Mouse (Mus musculus) monocyte, adult 5-6 weeks (primary cell): ENCODE data around the gene Dgkq. TPM values are rescaled to one million over a fixed set of nuclear protein-coding genes. Genes with fewer than 3 reads are reported as not detected.

ENCODE experiments used
- ATAC-seq: fragments of 153-309, 156-312 bp; replicated peaks from 2 replicates; pipeline ENCODE4 v1.8.0; 2017; ENCODE audit warnings: mild to moderate bottlenecking; ENCODE audit not compliant: low TSS enrichment, insufficient number of reproducible peaks, severe bottlenecking, poor library complexity, low FRiP score
- total RNA-seq: library from RNA; stranded (forward); fragments of 200-1000, 200-491, 200-594 nt; gene quantifications from 3 replicates; pipeline ENCODE4 v1.2.3, GENCODE M21; 2017

Gene Dgkq
- total RNA-seq, 1 experiment from 2014 or later = 22.8 TPM

GRCm38 (mm10) chr5:108693872-108694288 lies 24.4 kb upstream of the Dgkq start:
- ATAC-seq = peak; percentile 81

GRCm38 (mm10) chr5:108692271-108692670 lies 22.8 kb upstream of the Dgkq start, which contains the start of gene Fgfrl1:
Gene Fgfrl1 (plus strand): TSS chr5:108692382.
- ATAC-seq = no peak; the same call in 1 of the 2 replicates

GRCm38 (mm10) chr5:108691152-108691551 lies 21.7 kb upstream of the Dgkq start:
- no peak for ATAC-seq

GRCm38 (mm10) chr5:108689091-108689490 lies 19.6 kb upstream of the Dgkq start:
- ATAC-seq = no peak

GRCm38 (mm10) chr5:108680871-108681270 lies 11.4 kb upstream of the Dgkq start:
- ATAC-seq = no peak

- no peak for ATAC-seq
Observed at GRCm38 (mm10) chr5:108679909-108680308, 10.4 kb upstream of the Dgkq start.

GRCm38 (mm10) chr5:108678296-108678854 lies 8.9 kb upstream of the Dgkq start:
- no peak for ATAC-seq

GRCm38 (mm10) chr5:108677605-108678295 lies 8.3 kb upstream of the Dgkq start:
- ATAC-seq = no peak

GRCm38 (mm10) chr5:108676772-108677498 lies 7.5 kb upstream of the Dgkq start:
- no peak for ATAC-seq

- no peak for ATAC-seq
Observed at GRCm38 (mm10) chr5:108675251-108675816, 5.9 kb upstream of the Dgkq start, which contains the start of gene Slc26a1. Gene Slc26a1 (minus strand): TSS chr5:108675569.

GRCm38 (mm10) chr5:108674624-108675023 lies 5.2 kb upstream of the Dgkq start:
- ATAC-seq = no peak

GRCm38 (mm10) chr5:108671757-108672156 lies 2.3 kb upstream of the Dgkq start:
- no peak for ATAC-seq

- ATAC-seq = no peak
Observed at GRCm38 (mm10) chr5:108670785-108671184, 1.3 kb upstream of the Dgkq start.

GRCm38 (mm10) chr5:108669986-108670385 lies 514 bp upstream of the Dgkq start:
- ATAC-seq = no peak

- no peak for ATAC-seq
Observed at GRCm38 (mm10) chr5:108668387-108668932, 1.0 kb downstream of the Dgkq start.

- no peak for ATAC-seq
Observed at GRCm38 (mm10) chr5:108667370-108667769, 2.1 kb downstream of the Dgkq start.

- ATAC-seq = no peak
Observed at GRCm38 (mm10) chr5:108665066-108665465, 4.4 kb downstream of the Dgkq start.

GRCm38 (mm10) chr5:108662772-108663171 lies 6.7 kb downstream of the Dgkq start:
- no peak for ATAC-seq

- peak; percentile 92 for ATAC-seq
Observed at GRCm38 (mm10) chr5:108660632-108661268, 8.7 kb downstream of the Dgkq start.
